Mouse (Mus musculus) heart, embryonic 15.5 days (tissue): ENCODE measurements around the gene S100a1. TPM values are rescaled to one million over a fixed set of nuclear protein-coding genes. Genes with fewer than 3 reads are reported as not detected.

ENCODE experiments used
- ATAC-seq: fragments of 200-750 bp; cut with Nextera tagmentation; replicated peaks from 2 replicates; pipeline ENCODE4 v1.8.0; 2017; ENCODE audit warnings: low read depth, moderate TSS enrichment; ENCODE audit not compliant: insufficient number of reproducible peaks, insufficient read depth, low FRiP score
- H3K27ac ChIP-seq: fragments of 300-500 bp; sonication (generic); 2 replicates; pipeline ENCODE4 v1.5.1; 2015; ENCODE audit warnings: mild to moderate bottlenecking, inconsistent platforms
- H3K27me3 ChIP-seq: fragments of 300-500 bp; sonication (generic); 2 replicates; pipeline ENCODE4 v1.6.1; 2015; ENCODE audit warnings: inconsistent platforms
- H3K36me3 ChIP-seq: fragments of 300-500 bp; sonication (generic); 2 replicates; pipeline ENCODE4 v1.6.1; 2015; ENCODE audit warnings: mild to moderate bottlenecking, inconsistent platforms
- H3K4me1 ChIP-seq: fragments of 300-500 bp; sonication (generic); replicated peaks from 2 replicates; pipeline ENCODE4 v1.6.1; 2015; ENCODE audit warnings: inconsistent platforms
- H3K4me2 ChIP-seq: fragments of 300-500 bp; sonication (generic); 2 replicates; pipeline ENCODE4 v1.6.1; 2015; ENCODE audit warnings: inconsistent platforms, mild to moderate bottlenecking, moderate library complexity
- H3K4me3 ChIP-seq: fragments of 300-500 bp; sonication (generic); 2 replicates; pipeline ENCODE4 v1.5.1; 2015; ENCODE audit warnings: mild to moderate bottlenecking, inconsistent platforms
- H3K9ac ChIP-seq: fragments of 300-500 bp; sonication (generic); 2 replicates; pipeline ENCODE4 v1.6.1; 2015; ENCODE audit warnings: mild to moderate bottlenecking, inconsistent platforms
- H3K9me3 ChIP-seq: fragments of 300-500 bp; sonication (generic); replicated peaks from 2 replicates; pipeline ENCODE4 v1.6.1; 2016; ENCODE audit warnings: inconsistent platforms
- WGBS: fragments of 180-500 bp; shearing (Covaris S2); methylation state at CpG from one replicate; pipeline ENCODE4 v1.1.7; 2015; ENCODE audit warnings: mixed read lengths; 5-methylcytosine and 5-hydroxymethylcytosine counted together
- polyA plus RNA-seq: library from polyadenylated mRNA; unstranded; fragments of >200 nt; fragmentation: Nextera tagmentation; extraction: Ambion mirVana; gene quantifications from 2 replicates; pipeline ENCODE4 v1.2.1, GENCODE M21; 2015

S100a1 gene
- polyA plus RNA-seq, 1 experiment from 2014 or later = 315 TPM

GRCm38 (mm10) chr3:90531713-90532112 is 17.5 kb upstream of the S100a1 start:
- H3K4me2 ChIP-seq = no peak overlapping the region
- 0 out of 2 replicates have a peak, but pooled peaks cover 3% of the 10 kb centered on the region for H3K27me3 ChIP-seq
- H3K27ac ChIP-seq = no peak overlapping the region
- H3K9me3 ChIP-seq = no peaks in the 10 kb centered on the region
- no peak overlapping the region for H3K9ac ChIP-seq
- H3K4me3 ChIP-seq = no peak overlapping the region
- no peak for ATAC-seq
- 66% methylated on average over 5 of the region's 5 CpGs for WGBS
- H3K4me1 ChIP-seq = peaks cover 1% of the 10 kb centered on the region; the same call in 1 of the 2 replicates
- H3K36me3 ChIP-seq = no peaks in the 10 kb centered on the region

- H3K9me3 ChIP-seq = no peaks in the 10 kb centered on the region
- no peak overlapping the region for H3K4me2 ChIP-seq
- 0 out of 2 replicates have a peak, but pooled peaks cover 3% of the 10 kb centered on the region for H3K27me3 ChIP-seq
- H3K4me3 ChIP-seq = no peak overlapping the region
- H3K27ac ChIP-seq = no peak overlapping the region
- no peak overlapping the region for H3K9ac ChIP-seq
- peaks cover 4% of the 10 kb centered on the region; the same call in 1 of the 2 replicates for H3K36me3 ChIP-seq
- ATAC-seq = no peak
- H3K4me1 ChIP-seq = peaks cover 6% of the 10 kb centered on the region; the same call in 1 of the 2 replicates
- WGBS = 88% methylated on average over 7 of the region's 7 CpGs
Measured at GRCm38 (mm10) chr3:90527291-90527873, 13.2 kb upstream of the S100a1 start.

GRCm38 (mm10) chr3:90526580-90526979 is 12.4 kb upstream of the S100a1 start, which contains the start of gene S100a14:
Gene S100a14 (plus strand): TSS chr3:90526856.
- H3K9ac ChIP-seq = no peak within 1 kb of the TSS
- H3K9me3 ChIP-seq = no peaks in the 10 kb centered on the region
- H3K36me3 ChIP-seq = peaks cover 4% of the 10 kb centered on the region; the same call in 1 of the 2 replicates
- 47% methylated on average over 5 of the region's 5 CpGs for WGBS
- ATAC-seq = no peak; the same call in 1 of the 2 replicates
- no peak within 1 kb of the TSS for H3K4me2 ChIP-seq
- H3K4me1 ChIP-seq = peaks cover 6% of the 10 kb centered on the region; the same call in 1 of the 2 replicates
- H3K27me3 ChIP-seq = 0 out of 2 replicates have a peak, but pooled peaks cover 3% of the 10 kb centered on the region
- H3K27ac ChIP-seq = no peak within 1 kb of the TSS
- no peak within 1 kb of the TSS for H3K4me3 ChIP-seq

- Histone ChIP-seq H3K9ac (no peak overlapping the region), H3K36me3 (peaks cover 4% of the 10 kb centered on the region; the same call in 1 of the 2 replicates), H3K9me3 (no peaks in the 10 kb centered on the region), H3K4me3 (no peak overlapping the region), H3K27ac (no peak overlapping the region), H3K27me3 (0 out of 2 replicates have a peak, but pooled peaks cover 3% of the 10 kb centered on the region), H3K4me1 (peaks cover 6% of the 10 kb centered on the region; the same call in 1 of the 2 replicates), H3K4me2 (no peak overlapping the region)
- 0 out of 2 replicates have a peak, but pooled peaks have one; percentile 7 for ATAC-seq
- WGBS = 49% methylated on average over 2 of the region's 2 CpGs
Measured at GRCm38 (mm10) chr3:90526076-90526475, 11.9 kb upstream of the S100a1 start.

GRCm38 (mm10) chr3:90525421-90525820 is 11.2 kb upstream of the S100a1 start:
- ATAC-seq = peak; percentile 48; the same call in 1 of the 2 replicates
- H3K9me3 ChIP-seq = no peaks in the 10 kb centered on the region

GRCm38 (mm10) chr3:90517711-90518110 is 3.5 kb upstream of the S100a1 start:
- no peak overlapping the region for H3K4me2 ChIP-seq
- H3K4me1 ChIP-seq = peaks cover 20% of the 10 kb centered on the region
- no peaks in the 10 kb centered on the region; the same call in 1 of the 2 replicates for H3K36me3 ChIP-seq
- H3K27ac ChIP-seq = no peak overlapping the region
- no peaks in the 10 kb centered on the region for H3K27me3 ChIP-seq
- H3K9me3 ChIP-seq = no peaks in the 10 kb centered on the region
- no peak for ATAC-seq
- no peak overlapping the region for H3K9ac ChIP-seq
- no peak overlapping the region for H3K4me3 ChIP-seq
- WGBS = 77% methylated on average over 4 of the region's 4 CpGs

More at GRCm38 (mm10) chr3:90525421-90525820, 11.2 kb upstream of the S100a1 start:
- Histone ChIP-seq H3K4me2 (no peak overlapping the region), H3K27me3 (0 out of 2 replicates have a peak, but pooled peaks cover 3% of the 10 kb centered on the region), H3K27ac (no peak overlapping the region), H3K36me3 (peaks cover 4% of the 10 kb centered on the region; the same call in 1 of the 2 replicates), H3K4me3 (no peak overlapping the region), H3K9ac (no peak overlapping the region), H3K4me1 (peaks cover 6% of the 10 kb centered on the region; the same call in 1 of the 2 replicates)
- WGBS = 51% methylated on average over 4 of the region's 4 CpGs

GRCm38 (mm10) chr3:90515789-90516188 is 1.6 kb upstream of the S100a1 start:
- no peaks in the 10 kb centered on the region; the same call in none of the 2 replicates for H3K36me3 ChIP-seq
- no peaks in the 10 kb centered on the region for H3K9me3 ChIP-seq
- H3K4me3 ChIP-seq = peak overlapping the region; percentile 57; the same call in 1 of the 2 replicates
- H3K4me2 ChIP-seq = peak overlapping the region; percentile 93
- no peaks in the 10 kb centered on the region for H3K27me3 ChIP-seq
- H3K9ac ChIP-seq = no peak overlapping the region
- peaks cover 29% of the 10 kb centered on the region for H3K4me1 ChIP-seq
- WGBS = 90% methylated on average over 4 of the region's 4 CpGs
- no peak for ATAC-seq
- no peak overlapping the region for H3K27ac ChIP-seq

GRCm38 (mm10) chr3:90515242-90515641 is 1.1 kb upstream of the S100a1 start:
- no peaks in the 10 kb centered on the region for H3K27me3 ChIP-seq
- H3K36me3 ChIP-seq = no peaks in the 10 kb centered on the region; the same call in none of the 2 replicates
- peak overlapping the region; percentile 57 for H3K4me3 ChIP-seq
- peak overlapping the region; percentile 66 for H3K9ac ChIP-seq
- H3K4me2 ChIP-seq = peak overlapping the region; percentile 93
- 29% methylated on average over 1 of the region's 1 CpGs for WGBS
- no peaks in the 10 kb centered on the region for H3K9me3 ChIP-seq
- peaks cover 29% of the 10 kb centered on the region for H3K4me1 ChIP-seq
- H3K27ac ChIP-seq = peak overlapping the region; percentile 89
- ATAC-seq = no peak

- H3K36me3 ChIP-seq = no peaks in the 10 kb centered on the region; the same call in none of the 2 replicates
- H3K9me3 ChIP-seq = no peaks in the 10 kb centered on the region
- H3K27ac ChIP-seq = peak overlapping the region; percentile 89
- H3K9ac ChIP-seq = peak overlapping the region; percentile 66
- whole genome bisulfite sequencing = 0% methylated on average over 10 of the region's 10 CpGs
- H3K4me2 ChIP-seq = peak overlapping the region; percentile 93
- peak; percentile 76 for ATAC-seq
- H3K4me1 ChIP-seq = peaks cover 29% of the 10 kb centered on the region
- H3K27me3 ChIP-seq = no peaks in the 10 kb centered on the region
- H3K4me3 ChIP-seq = peak overlapping the region; percentile 57
Measured at GRCm38 (mm10) chr3:90514691-90515090, 499 bp upstream of the S100a1 start.

- Histone ChIP-seq H3K9me3 (no peaks in the 10 kb centered on the region), H3K9ac (peak overlapping the region; percentile 66), H3K4me3 (peak overlapping the region; percentile 57)
Measured at GRCm38 (mm10) chr3:90512948-90513642, 1.1 kb downstream of the S100a1 start.

GRCm38 (mm10) chr3:90512276-90512675 is 1.9 kb downstream of the S100a1 start:
- H3K27ac ChIP-seq = no peak overlapping the region
- 74% methylated on average over 5 of the region's 5 CpGs for WGBS
- no peak overlapping the region for H3K4me3 ChIP-seq
- peaks cover 40% of the 10 kb centered on the region for H3K4me1 ChIP-seq
- ATAC-seq = no peak
- H3K36me3 ChIP-seq = peaks cover 4% of the 10 kb centered on the region
- no peaks in the 10 kb centered on the region for H3K27me3 ChIP-seq
- no peak overlapping the region for H3K4me2 ChIP-seq
- H3K9me3 ChIP-seq = no peaks in the 10 kb centered on the region
- H3K9ac ChIP-seq = no peak overlapping the region

More at GRCm38 (mm10) chr3:90512948-90513642, 1.1 kb downstream of the S100a1 start:
- Histone ChIP-seq H3K4me1 (peaks cover 31% of the 10 kb centered on the region), H3K4me2 (peak overlapping the region; percentile 93), H3K27me3 (no peaks in the 10 kb centered on the region), H3K27ac (no peak overlapping the region), H3K36me3 (no peaks in the 10 kb centered on the region; the same call in 1 of the 2 replicates)
- ATAC-seq = no peak
- WGBS = 61% methylated on average over 9 of the region's 9 CpGs
